Mouse (Mus musculus) stomach, postnatal 0 days (tissue): ENCODE measurements around the gene Methig1.

Experiments used
- CTCF ChIP-seq: IDR thresholded peaks from 2 replicates; pipeline ENCODE4 v1.5.1; 2016; ENCODE audit warnings: antibody characterized with exemption, low read depth, mild to moderate bottlenecking, moderate library complexity
- EP300 ChIP-seq: optimal IDR thresholded peaks from 2 replicates; pipeline ENCODE3; 2016; ENCODE audit warnings: antibody characterized with exemption

DNA sequence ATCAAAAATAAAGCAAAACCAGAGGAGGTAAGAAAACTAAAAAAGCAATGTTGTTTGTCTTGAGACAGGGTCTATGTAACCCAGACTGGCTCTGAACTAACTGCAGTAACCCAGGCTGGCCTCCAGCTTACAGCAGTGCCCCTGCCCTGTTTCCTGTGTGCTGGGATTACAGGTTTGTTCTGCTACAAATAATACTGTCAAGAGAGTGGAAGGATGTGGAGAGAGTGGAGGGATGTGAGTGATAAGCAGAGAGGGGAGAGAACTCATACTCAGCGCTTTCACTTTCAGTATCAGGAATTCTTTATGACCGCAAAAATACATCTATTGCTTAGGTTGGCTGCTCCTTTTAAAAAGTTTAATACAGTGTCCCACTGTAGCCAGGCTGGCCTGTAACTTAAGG is 40.6 kb upstream of the Methig1 start:
- no peak for TF ChIP-seq EP300
- no peak for TF ChIP-seq CTCF
